Mouse (Mus musculus) adrenal gland, postnatal 10 days (tissue): ENCODE measurements around the gene Racgap1. TPM values are rescaled to one million over a fixed set of nuclear protein-coding genes. Genes with fewer than 3 reads are reported as not detected.

Experiments
- DNase-seq: peaks from one replicate; pipeline ENCODE4 v3.0.0; 2021; ENCODE audit warnings: mixed read lengths
- total RNA-seq, 2 experiments: library from RNA; stranded (reverse); gene quantifications; 2 replicates each; pipeline ENCODE4 v1.2.3; 2021

Racgap1 gene
- total RNA-seq, 2 experiments from 2014 or later = 32.1 TPM

DNA sequence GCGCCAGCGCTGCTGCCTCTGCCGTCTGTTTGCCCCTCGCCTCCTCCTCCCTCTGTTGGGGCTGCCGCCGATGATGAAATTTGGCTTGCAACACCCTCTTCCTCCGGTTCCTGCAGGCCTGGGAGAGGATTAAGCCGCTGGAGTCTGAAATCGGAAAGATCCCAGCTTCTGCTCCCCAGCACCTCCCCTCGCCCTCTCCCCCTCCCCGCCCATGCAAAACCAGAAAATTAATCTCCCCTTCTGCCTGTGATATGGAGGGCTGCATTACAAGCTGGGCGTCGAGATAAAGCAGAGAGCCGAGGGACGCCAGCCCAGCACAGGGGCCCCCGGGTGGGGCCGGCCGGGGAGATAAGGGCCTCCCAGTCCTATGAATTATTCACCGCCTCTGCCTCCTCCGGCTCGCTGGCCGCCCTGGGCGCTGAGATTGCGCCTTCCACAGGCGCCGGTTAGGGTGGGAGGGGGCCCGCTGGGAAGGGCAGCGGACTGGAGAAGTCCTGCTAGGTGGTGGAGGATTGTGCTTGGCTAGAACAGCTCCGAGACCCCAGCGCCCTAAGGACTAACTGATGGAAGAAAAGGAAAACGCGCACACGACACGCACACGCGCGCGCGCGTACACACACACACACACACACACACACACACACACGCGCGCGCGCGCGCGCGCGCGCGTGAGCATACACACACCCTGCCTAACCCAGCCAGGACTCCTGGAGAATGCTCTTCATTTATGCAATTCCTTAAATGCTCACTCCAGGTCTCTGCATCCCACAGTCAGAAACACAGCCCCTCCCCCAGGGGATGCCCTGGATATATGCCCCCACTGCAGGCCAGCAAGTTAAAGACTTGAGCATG lies 13.4 kb upstream of the Racgap1 start:
- peak; percentile 74 for DNase-seq

DNA sequence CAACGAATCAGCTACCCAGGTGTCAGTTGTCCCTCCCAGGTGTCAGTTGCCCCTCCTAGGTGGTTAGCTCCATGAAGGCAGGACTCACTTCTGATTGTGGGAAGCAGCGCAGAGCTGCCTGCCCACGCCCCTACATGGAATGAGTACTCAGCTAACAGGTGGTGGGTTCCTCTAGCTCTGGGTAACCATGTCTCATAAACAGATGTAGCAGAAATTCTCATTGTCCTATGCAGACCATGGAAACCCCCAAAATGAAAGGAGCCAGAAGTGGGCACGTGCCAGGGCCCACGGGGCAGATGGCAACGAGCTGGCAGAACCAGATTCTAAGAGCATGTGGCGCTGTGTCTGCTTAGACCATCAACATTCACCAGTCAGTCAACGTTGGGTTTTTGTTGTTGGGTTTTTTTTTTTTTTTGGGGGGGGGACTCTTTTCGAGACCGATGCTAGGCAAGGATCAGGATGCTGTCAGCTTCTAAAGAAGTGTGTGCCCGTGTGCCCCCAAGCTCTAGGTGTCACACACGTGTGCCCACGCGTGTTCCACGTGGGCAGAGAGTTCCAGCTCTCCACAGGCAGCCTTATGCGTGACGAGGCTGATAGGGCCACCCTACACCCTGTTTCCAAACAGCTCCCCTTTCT lies 12.6 kb upstream of the Racgap1 start:
- no peak for DNase-seq

GRCm38 (mm10) chr15:99662371-99662770 lies 10.9 kb upstream of the Racgap1 start:
- DNase-seq = no peak

GRCm38 (mm10) chr15:99661121-99661830 lies 9.8 kb upstream of the Racgap1 start:
- DNase-seq = no peak

GRCm38 (mm10) chr15:99658437-99658836 lies 7.0 kb upstream of the Racgap1 start:
- no peak for DNase-seq

- no peak for DNase-seq
These were observed 4.5 kb upstream of the Racgap1 start for GRCm38 (mm10) chr15:99655956-99656355.

DNA sequence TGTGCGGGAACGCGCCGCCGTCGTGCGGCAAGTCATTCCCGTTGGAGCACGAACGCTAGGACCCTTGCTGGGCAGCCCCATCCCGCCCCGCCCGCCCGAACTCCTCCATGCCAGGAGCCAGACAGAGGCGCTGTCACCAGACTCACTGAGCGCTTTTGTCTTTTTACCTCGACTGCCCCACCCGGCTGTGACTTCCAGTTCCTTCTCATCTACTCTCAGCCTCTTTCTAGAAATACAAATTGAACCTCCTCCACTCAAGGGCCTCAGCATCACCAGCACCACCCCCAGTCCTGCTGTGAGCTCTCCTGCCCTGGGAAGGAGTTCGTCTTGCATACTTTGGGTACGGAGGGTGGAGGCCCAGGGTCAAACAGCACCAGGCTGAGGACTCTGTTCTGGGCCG lies 2.4 kb upstream of the Racgap1 start:
- no peak for DNase-seq

GRCm38 (mm10) chr15:99653291-99653690 lies 1.8 kb upstream of the Racgap1 start:
- DNase-seq = no peak

DNA sequence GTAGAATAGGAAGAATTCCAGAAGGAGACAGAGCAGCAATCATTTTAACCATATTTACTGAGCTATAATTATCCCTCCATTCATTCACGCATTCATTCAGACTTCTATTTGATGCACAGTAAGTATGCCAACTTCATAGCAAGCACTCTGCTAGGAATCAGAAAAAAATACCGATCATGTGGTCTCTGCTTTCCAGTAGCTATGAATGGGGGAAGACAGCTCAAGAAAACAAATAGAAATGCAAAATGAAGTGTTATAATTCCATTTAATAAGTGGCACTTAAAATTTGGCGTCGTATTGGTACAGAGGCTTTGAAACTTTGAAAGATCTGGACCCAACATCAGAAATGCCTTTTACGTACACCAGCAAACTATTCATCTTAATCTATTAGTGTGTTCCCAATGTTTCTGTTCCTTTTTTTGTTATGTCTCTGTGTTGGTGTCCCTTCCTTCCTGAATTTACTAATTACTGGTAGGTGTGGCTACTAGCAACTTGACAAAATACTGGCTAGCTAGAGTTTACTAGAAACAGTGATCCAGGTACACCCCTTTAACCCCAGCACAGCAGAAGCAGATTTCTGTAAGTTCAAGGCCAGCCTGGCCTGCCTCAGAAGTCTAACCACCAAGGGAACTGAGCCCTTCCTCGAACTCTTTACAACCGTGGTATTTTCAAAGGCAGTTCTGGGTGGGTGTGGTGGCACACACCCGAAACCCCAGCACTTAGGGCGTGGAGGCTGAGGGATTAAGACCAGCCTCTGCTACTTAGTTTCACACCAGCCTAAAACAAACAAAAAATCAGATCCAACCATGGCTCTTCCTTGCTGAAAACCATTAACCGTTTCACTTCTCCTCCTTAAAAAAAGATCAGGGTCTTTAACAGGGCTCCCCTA lies 772 bp upstream of the Racgap1 start:
- DNase-seq = no peak

DNA sequence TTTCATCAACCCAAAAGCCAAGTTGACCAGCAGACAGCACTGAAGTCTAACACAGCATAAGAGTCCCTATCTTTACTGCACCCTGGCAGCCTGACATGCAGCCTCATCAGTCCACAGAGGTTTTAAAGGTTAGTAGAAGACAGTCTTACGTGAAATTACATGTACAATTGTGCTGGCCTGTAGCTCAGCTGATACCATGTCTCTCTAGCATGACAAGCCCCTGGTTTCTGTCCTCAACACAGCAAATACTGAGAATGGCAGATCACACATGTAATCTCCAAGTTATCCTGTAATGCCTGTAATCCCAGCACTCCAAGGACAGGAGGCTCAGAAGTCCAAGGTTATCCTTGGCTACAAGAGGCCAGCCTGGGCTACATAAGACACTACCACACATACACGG lies 1.2 kb downstream of the Racgap1 start:
- DNase-seq = no peak

DNA sequence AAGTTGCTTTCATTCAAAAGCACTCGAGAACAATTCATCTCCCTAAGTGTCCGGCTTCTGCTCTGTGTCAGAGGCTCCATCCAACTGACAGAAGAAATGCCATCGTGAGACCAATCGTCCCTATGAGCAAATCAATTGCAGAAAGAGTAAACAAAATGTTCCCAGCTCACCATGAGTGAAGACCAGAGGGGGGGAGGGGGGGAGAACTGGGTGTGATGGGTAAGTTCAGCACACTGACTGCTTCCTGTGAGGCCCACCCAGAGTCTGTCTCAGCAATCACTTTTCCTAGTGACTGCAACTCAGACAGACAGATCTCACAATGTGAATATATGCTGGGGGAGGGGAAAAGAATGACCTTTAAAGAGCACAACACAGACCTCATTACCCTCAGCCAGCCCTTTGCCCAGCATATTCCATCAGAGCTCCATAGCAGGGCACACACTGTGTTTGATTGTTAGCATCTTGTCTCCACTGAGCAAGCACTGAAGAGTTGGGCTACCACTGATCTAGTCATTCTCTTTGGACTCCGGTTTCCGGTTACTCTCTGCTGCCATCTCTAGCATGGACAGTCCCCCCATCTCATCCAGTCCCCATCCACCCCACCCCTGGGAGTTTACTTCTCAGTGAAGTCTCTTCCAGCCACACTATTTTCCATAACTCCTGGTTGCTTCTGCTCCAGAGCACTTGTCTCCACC lies 2.2 kb downstream of the Racgap1 start:
- DNase-seq = no peak

GRCm38 (mm10) chr15:99648326-99648725 lies 3.1 kb downstream of the Racgap1 start:
- no peak for DNase-seq

DNA sequence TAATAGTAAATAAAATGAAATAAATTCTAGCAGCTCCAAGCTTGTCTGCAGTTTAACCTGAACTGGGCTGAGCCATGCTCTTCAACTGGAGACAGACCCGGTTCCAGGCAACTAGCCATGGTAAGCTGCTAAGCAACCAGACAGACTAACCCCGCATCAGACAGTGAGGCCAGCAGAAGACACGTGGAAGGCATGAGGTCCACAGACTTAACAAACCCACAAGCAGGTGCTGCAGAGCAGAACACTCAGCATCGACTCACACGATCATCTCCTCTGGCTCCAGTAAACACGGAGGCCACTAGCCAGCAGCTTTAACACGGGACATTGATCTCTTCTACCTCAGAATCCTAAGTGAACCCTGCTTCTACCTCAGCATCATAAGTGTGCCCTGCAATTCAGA lies 6.7 kb downstream of the Racgap1 start:
- DNase-seq = no peak

- no peak for DNase-seq
These were observed 7.6 kb downstream of the Racgap1 start for GRCm38 (mm10) chr15:99643832-99644231.

GRCm38 (mm10) chr15:99642622-99643021 lies 8.8 kb downstream of the Racgap1 start:
- no peak for DNase-seq

- no peak for DNase-seq
These were observed 13.4 kb downstream of the Racgap1 start for GRCm38 (mm10) chr15:99638124-99638485.

DNA sequence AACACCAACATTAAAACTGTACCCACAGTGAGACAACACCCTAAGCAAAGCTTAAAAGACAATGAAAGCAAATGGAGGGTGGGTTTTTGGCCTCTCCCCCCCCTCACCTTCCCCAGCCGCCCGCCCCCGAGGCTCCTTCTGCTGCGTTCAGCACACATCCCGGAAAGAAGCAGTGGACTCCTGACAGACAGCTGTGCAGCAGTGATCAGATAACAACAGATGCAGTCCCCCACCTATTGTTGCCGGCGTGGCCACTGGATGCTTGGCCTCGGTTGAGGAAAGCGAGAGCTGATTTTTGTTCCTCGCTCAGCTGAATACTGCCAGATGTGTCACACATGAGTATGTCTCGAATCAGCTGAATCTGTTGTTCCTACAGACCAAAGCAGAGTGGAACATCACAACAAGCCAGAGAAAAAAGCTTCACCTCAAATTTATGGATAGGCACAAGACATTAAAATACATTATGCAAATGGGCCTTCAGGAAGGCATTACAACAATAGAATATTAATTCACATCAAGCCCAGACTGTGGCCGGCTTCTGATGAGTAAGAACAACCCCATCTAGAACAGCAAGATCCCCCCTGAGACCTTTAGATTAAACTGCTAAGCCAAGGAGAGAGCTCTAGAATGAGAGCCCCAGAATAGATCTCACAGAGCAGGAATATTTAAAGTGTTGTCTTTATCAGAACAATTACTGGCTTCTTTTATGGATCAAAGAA lies 13.9 kb downstream of the Racgap1 start:
- DNase-seq = no peak

DNA sequence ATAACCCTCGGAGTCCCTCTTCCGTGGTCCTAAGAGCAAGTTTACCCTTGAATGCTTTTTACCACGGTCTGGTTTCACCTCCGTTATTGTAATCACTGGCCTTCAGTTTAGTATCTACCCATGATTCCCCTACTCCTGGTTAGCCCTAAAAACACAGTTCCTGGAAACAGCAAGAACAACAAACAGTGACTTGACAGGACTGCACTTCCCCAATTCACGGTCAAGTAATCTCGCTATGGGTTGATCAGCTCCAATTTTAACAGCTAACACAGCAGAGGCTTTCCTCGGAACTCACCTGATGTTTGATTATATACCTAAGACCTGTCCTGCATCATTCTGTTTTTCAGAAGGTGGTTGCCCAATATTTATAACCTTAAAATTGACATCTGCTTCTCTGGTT lies 16.8 kb downstream of the Racgap1 start:
- DNase-seq = no peak

- DNase-seq = no peak
These were observed 19.8 kb downstream of the Racgap1 start for GRCm38 (mm10) chr15:99631618-99632017.

DNA sequence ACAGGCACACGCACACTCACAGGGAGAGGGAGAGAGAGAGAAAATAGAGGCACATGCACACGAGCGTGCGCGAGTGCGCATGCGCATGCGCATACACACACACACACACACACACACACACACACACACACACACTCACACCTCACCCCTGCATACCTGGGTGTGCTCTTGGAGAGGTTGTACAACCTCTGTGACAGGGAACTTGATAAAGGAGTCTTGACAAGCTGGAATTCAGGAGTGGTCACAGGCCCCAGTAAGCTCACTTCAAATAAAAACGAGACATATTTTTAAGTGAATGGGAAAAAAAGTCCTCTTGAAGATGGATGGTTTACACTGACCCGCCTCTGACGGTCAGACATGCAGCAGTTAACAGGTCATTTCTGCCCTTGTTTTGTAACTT lies 29.4 kb downstream of the Racgap1 start:
- no peak for DNase-seq

- no peak for DNase-seq
These were observed 31.6 kb downstream of the Racgap1 start for GRCm38 (mm10) chr15:99619821-99620220.
